In the genomic region with DNA sequence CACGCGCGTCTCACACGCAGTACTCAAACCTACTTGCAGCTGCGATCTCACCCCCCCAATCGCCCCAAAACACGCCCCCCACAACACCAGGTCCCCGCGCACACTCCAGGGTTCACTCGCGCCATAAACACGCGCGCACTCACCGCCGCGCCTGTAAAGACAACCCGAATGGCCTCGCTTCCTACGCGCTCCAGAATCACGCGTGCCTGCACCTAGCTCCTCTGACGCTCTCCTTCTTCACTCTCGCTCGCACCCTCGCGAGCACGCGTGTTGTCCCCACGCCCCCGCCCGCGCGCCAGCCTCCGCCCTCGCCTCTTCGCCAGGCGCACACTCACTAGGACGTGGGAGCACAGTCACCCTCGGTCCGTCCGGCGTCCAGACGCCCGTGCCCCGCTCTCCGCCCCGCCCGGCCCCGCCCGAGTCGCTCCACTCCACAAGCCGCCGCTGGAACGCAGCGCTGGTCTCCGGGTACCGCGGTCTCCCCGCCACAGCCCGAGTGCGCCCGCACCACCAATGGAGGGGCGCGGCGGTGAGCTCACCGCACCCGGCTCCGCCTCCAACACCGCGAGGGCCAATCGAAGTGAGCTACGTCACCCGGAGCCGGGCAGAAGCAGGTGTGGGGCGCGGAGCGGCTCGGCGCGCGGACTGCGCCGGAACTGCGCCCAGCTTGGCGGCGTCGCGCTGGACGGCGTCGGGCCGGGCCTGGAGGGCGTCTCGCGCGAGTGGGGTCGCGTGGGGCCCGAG, we compare ENCODE assay signal across 8 mouse cellular contexts. TPM values are rescaled to one million over a fixed set of nuclear protein-coding genes. Genes with fewer than 3 reads are reported as not detected.
DNase-seq lines count a peak whose midpoint lies in the region; ATAC-seq lines count a peak whose summit lies in the region.

No protein-coding gene starts in this region.

- ATAC-seq in CD4-positive, CD25-positive, alpha-beta regulatory T cell, adult 4 months: peak; percentile 96
- peak; percentile 97 for ATAC-seq in cerebellum, adult (ENCODE audit: insufficient number of reproducible peaks, low FRiP score, low TSS enrichment)
- peak; percentile 98 for ATAC-seq in forebrain, embryonic 15.5 days (replicated peaks)
- ATAC-seq in liver, embryonic 15.5 days (ENCODE audit: insufficient read depth): peak; percentile 81
- ATAC-seq in neural tube, embryonic 13.5 days (ENCODE audit: low read depth): peak; percentile 97
- peak; percentile 98 for ATAC-seq in stomach, embryonic 16.5 days (ENCODE audit: insufficient read depth, low FRiP score)

- peak overlapping the region; percentile 60 for H3K4me2 ChIP-seq in forebrain, embryonic 15.5 days (replicated peaks)
- peak overlapping the region; percentile 66 for H3K4me2 ChIP-seq in liver, embryonic 15.5 days
- H3K4me2 ChIP-seq in neural tube, embryonic 13.5 days: peak overlapping the region; percentile 78
- H3K4me2 ChIP-seq in stomach, embryonic 16.5 days (ENCODE audit: low read depth, low read length): peak overlapping the region; percentile 94

- H3K9me3 ChIP-seq in forebrain, embryonic 15.5 days: no peaks in the 10 kb centered on the region
- H3K9me3 ChIP-seq in liver, embryonic 15.5 days (replicated peaks): no peaks in the 10 kb centered on the region
- no peaks in the 10 kb centered on the region for H3K9me3 ChIP-seq in neural tube, embryonic 13.5 days
- H3K9me3 ChIP-seq in stomach, embryonic 16.5 days (replicated peaks; ENCODE audit: control insufficient read depth, low read length): no peaks in the 10 kb centered on the region

- H3K36me3 ChIP-seq in forebrain, embryonic 15.5 days: no peaks in the 10 kb centered on the region
- H3K36me3 ChIP-seq in liver, embryonic 15.5 days (replicated peaks): no peaks in the 10 kb centered on the region
- no peaks in the 10 kb centered on the region for H3K36me3 ChIP-seq in neural tube, embryonic 13.5 days
- H3K36me3 ChIP-seq in stomach, embryonic 16.5 days (ENCODE audit: control insufficient read depth, insufficient read depth, low read length): no peaks in the 10 kb centered on the region

- peaks cover 45% of the 10 kb centered on the region for H3K4me1 ChIP-seq in forebrain, embryonic 15.5 days
- peaks cover 8% of the 10 kb centered on the region; the same call in 1 of the 2 replicates for H3K4me1 ChIP-seq in liver, embryonic 15.5 days (replicated peaks)
- H3K4me1 ChIP-seq in neural tube, embryonic 13.5 days (replicated peaks): peaks cover 53% of the 10 kb centered on the region
- H3K4me1 ChIP-seq in stomach, embryonic 16.5 days (ENCODE audit: control insufficient read depth, insufficient read depth, low read length): no peaks in the 10 kb centered on the region; the same call in 1 of the 2 replicates

- peak overlapping the region; percentile 85 for H3K9ac ChIP-seq in forebrain, embryonic 15.5 days (replicated peaks)
- H3K9ac ChIP-seq in liver, embryonic 15.5 days: no peak overlapping the region
- peak overlapping the region; percentile 91 for H3K9ac ChIP-seq in neural tube, embryonic 13.5 days
- H3K9ac ChIP-seq in stomach, embryonic 16.5 days (ENCODE audit: low read length): peak overlapping the region; percentile 72

- peak; percentile 93 for DNase-seq in heart, postnatal 10 days
- DNase-seq in kidney, postnatal 36 days: peak; percentile 81 to 89

- no peaks in the 10 kb centered on the region for H3K27me3 ChIP-seq in forebrain, embryonic 15.5 days
- peaks cover 69% of the 10 kb centered on the region for H3K27me3 ChIP-seq in liver, embryonic 15.5 days
- no peaks in the 10 kb centered on the region for H3K27me3 ChIP-seq in neural tube, embryonic 13.5 days
- H3K27me3 ChIP-seq in stomach, embryonic 16.5 days (ENCODE audit: control insufficient read depth, insufficient read depth, low read length): peaks cover 13% of the 10 kb centered on the region

- peak overlapping the region; percentile 96 for H3K27ac ChIP-seq in forebrain, embryonic 15.5 days (replicated peaks)
- no peak overlapping the region for H3K27ac ChIP-seq in liver, embryonic 15.5 days (replicated peaks)
- H3K27ac ChIP-seq in neural tube, embryonic 13.5 days (replicated peaks): peak overlapping the region; percentile 98
- peak overlapping the region; percentile 38; the same call in 1 of the 2 replicates for H3K27ac ChIP-seq in stomach, embryonic 16.5 days (ENCODE audit: low read length)

- WGBS in forebrain, embryonic 15.5 days: under 1% methylated on average over 97 of the region's 101 CpGs
- WGBS in liver, embryonic 15.5 days (ENCODE audit: insufficient replicate concordance): under 1% methylated on average over 101 of the region's 101 CpGs
- under 1% methylated on average over 101 of the region's 101 CpGs for whole genome bisulfite sequencing in neural tube, embryonic 13.5 days
- under 1% methylated on average over 100 of the region's 101 CpGs for WGBS in stomach, embryonic 16.5 days

- H3K4me3 ChIP-seq in forebrain, embryonic 15.5 days: peak overlapping the region; percentile 76
- H3K4me3 ChIP-seq in liver, embryonic 15.5 days (replicated peaks): peak overlapping the region; percentile 41
- H3K4me3 ChIP-seq in neural tube, embryonic 13.5 days: peak overlapping the region; percentile 82
- peak overlapping the region; percentile 59 for H3K4me3 ChIP-seq in stomach, embryonic 16.5 days (replicated peaks; ENCODE audit: low read length)

- intact Hi-C loops in heart, postnatal 10 days (cut with DNase I): loop anchor here (2.0 kb wide), 1 partner anchor 21 kb away; no protein-coding TSS in a partner anchor

RNA-seq across cellular contexts. Expression of gene Gm13090, which starts 18.8 kb away (rescaled TPM):
- not detected for polyA plus RNA-seq in CD4-positive, CD25-positive, alpha-beta regulatory T cell, adult 4 months (2017; shearing (Covaris generic))
- polyA plus RNA-seq in forebrain, embryonic 15.5 days (2015; fragmentation: Nextera tagmentation; extraction: Ambion mirVana): 0.24 TPM in 1 of 2 replicates, not detected in the other
- not detected for total RNA-seq in heart, postnatal 10 days (2021)
- not detected in 2 replicates for polyA plus RNA-seq in liver, embryonic 15.5 days (2015; fragmentation: Nextera tagmentation; extraction: Ambion mirVana)
- polyA plus RNA-seq in neural tube, embryonic 13.5 days (2015; fragmentation: Nextera tagmentation; extraction: Ambion mirVana): 0.36 TPM in 1 of 2 replicates, not detected in the other
- polyA plus RNA-seq in stomach, embryonic 16.5 days (2015; fragmentation: Nextera tagmentation; extraction: Ambion mirVana): not detected in 2 replicates

RNA-seq across cellular contexts. Expression of gene Vamp3, which starts 50.4 kb away (rescaled TPM):
- polyA plus RNA-seq in CD4-positive, CD25-positive, alpha-beta regulatory T cell, adult 4 months (2017; shearing (Covaris generic)): 10 to 100 TPM; 41.7 to 53.2 TPM
- polyA plus RNA-seq in forebrain, embryonic 15.5 days (2015; fragmentation: Nextera tagmentation; extraction: Ambion mirVana): 69.3 and 69.4 TPM in 2 replicates
- 10 to 100 TPM; 79.9 to 84.5 TPM for total RNA-seq in heart, postnatal 10 days (2021)
- polyA plus RNA-seq in liver, embryonic 15.5 days (2015; fragmentation: Nextera tagmentation; extraction: Ambion mirVana): 34.1 and 35.1 TPM in 2 replicates
- polyA plus RNA-seq in neural tube, embryonic 13.5 days (2015; fragmentation: Nextera tagmentation; extraction: Ambion mirVana): 55.6 and 69.1 TPM in 2 replicates
- 131 and 144 TPM in 2 replicates for polyA plus RNA-seq in stomach, embryonic 16.5 days (2015; fragmentation: Nextera tagmentation; extraction: Ambion mirVana)
